Comparison of ENCODE assay signal across 30 mouse cellular contexts in genomic region chr10:108506917-108507316, GRCm38 (mm10).
"Had no signal": no experiment of that assay in that cellular context is flagged by ENCODE, and none has a peak within 500 bp of the region (broad histone marks: within the 10 kb centered on the region; RNA-seq: fewer than 3 reads in every experiment).

No protein-coding gene starts in this region.

- H3K36me3 ChIP-seq: limb, embryonic 10.5 days; limb, embryonic 12.5 days; limb, embryonic 13.5 days; limb, embryonic 15.5 days; liver, embryonic 12.5 days; liver, embryonic 13.5 days; liver, embryonic 15.5 days; lung, embryonic 15.5 days; midbrain, embryonic 10.5 days; midbrain, embryonic 12.5 days; midbrain, embryonic 13.5 days; midbrain, embryonic 15.5 days; neural tube, embryonic 12.5 days had no signal

- H3K27ac ChIP-seq: limb, embryonic 10.5 days; limb, embryonic 12.5 days; limb, embryonic 13.5 days; limb, embryonic 15.5 days; liver, embryonic 12.5 days; liver, embryonic 13.5 days; liver, embryonic 14.5 days; liver, embryonic 15.5 days; lung, embryonic 15.5 days; macrophage; midbrain, embryonic 10.5 days; midbrain, embryonic 12.5 days; midbrain, embryonic 13.5 days; midbrain, embryonic 15.5 days; neural tube, embryonic 12.5 days had no signal

- DNase-seq: left cerebral cortex, postnatal 4 days; liver; liver, embryonic 13.5 days; liver, postnatal 0 days; lung, adult 18-20 months; lung, adult 2 months; lung, embryonic 14.5 days; lung, postnatal 10 days; lung, postnatal 14 days; lung, postnatal 36 days; lung, postnatal 4 days; midbrain, embryonic 14.5 days had no signal

- H3K9me3 ChIP-seq: limb, embryonic 10.5 days; limb, embryonic 12.5 days; limb, embryonic 13.5 days; limb, embryonic 15.5 days; liver, embryonic 12.5 days; liver, embryonic 13.5 days; liver, embryonic 15.5 days; lung, embryonic 15.5 days; midbrain, embryonic 10.5 days; midbrain, embryonic 12.5 days; midbrain, embryonic 13.5 days; midbrain, embryonic 15.5 days; neural tube, embryonic 12.5 days had no signal

- ATAC-seq: liver, embryonic 12.5 days; liver, postnatal 0 days; lung, postnatal 0 days; midbrain, embryonic 13.5 days; midbrain, embryonic 15.5 days; midbrain, embryonic 16.5 days had no signal

- H3K4me1 ChIP-seq: limb, embryonic 10.5 days; liver, embryonic 13.5 days; liver, embryonic 15.5 days; lung, embryonic 15.5 days; megakaryocyte, embryonic 14.5 days had no signal

- H3K27me3 ChIP-seq: limb, embryonic 12.5 days; limb, embryonic 13.5 days; limb, embryonic 15.5 days; liver, embryonic 12.5 days; liver, embryonic 13.5 days; liver, embryonic 15.5 days; lung, embryonic 15.5 days; megakaryocyte, embryonic 14.5 days; midbrain, embryonic 12.5 days; midbrain, embryonic 13.5 days; midbrain, embryonic 15.5 days; neural tube, embryonic 12.5 days had no signal

- H3K4me3 ChIP-seq: limb, embryonic 10.5 days; limb, embryonic 12.5 days; limb, embryonic 13.5 days; limb, embryonic 15.5 days; liver, embryonic 12.5 days; liver, embryonic 13.5 days; liver, embryonic 15.5 days; lung, embryonic 15.5 days; megakaryocyte, embryonic 14.5 days; midbrain, embryonic 10.5 days; midbrain, embryonic 12.5 days; midbrain, embryonic 13.5 days; midbrain, embryonic 15.5 days; myocyte; neural tube, embryonic 12.5 days had no signal
